Mouse (Mus musculus) spleen, postnatal 10 days (tissue): ENCODE data around the gene Tmem167b.
A peak's percentile ranks its signal among the peaks of the same experiment; 100 is the strongest.

Experiments used
- DNase-seq, 2 experiments: peaks; one replicate each; pipeline ENCODE4 v3.0.0; 2021 to 2022; ENCODE audit warnings: low spot score in 2 of 2

Tmem167b gene

DNA sequence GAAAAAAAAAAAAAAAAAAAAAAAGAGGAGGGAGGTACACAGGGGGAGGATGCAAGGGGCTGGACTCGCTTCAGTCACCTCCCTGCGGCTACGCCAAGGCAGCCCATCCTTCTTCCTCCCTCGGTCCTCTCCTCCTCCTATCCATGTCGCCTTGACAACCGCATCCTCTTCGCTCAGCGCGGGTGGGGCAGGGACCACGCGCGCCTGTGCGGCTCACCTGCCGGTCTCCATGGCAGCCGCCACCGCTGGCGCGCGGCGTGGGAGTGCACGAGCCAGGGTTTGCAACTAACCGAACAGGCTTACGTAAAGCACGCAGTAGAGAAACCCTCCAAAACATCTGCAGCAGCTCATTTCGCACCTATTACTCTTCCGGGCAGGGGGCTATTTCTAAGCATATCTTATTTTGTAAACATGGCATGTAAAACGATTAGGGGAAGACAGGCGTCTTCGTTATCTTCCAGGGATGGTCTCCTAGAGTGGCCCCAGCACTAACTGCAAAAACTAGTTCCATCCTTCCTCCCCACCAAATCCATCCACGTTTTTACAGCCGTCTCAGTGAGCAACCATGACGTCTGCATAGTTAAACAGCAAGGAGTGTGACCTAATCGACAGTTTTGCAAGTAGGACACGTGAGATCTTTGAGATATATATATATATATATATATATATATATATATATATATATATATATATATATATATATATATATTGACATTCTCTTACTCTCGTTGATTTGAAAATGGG lies 25.6 kb downstream of the Tmem167b start, which contains the start of gene 5330417C22Rik:
TSS of gene 5330417C22Rik (minus strand) at position 20 of the 744 bp plus-strand sequence.
- DNase-seq, result peak in 1 of 2 experiments; percentile 34

DNA sequence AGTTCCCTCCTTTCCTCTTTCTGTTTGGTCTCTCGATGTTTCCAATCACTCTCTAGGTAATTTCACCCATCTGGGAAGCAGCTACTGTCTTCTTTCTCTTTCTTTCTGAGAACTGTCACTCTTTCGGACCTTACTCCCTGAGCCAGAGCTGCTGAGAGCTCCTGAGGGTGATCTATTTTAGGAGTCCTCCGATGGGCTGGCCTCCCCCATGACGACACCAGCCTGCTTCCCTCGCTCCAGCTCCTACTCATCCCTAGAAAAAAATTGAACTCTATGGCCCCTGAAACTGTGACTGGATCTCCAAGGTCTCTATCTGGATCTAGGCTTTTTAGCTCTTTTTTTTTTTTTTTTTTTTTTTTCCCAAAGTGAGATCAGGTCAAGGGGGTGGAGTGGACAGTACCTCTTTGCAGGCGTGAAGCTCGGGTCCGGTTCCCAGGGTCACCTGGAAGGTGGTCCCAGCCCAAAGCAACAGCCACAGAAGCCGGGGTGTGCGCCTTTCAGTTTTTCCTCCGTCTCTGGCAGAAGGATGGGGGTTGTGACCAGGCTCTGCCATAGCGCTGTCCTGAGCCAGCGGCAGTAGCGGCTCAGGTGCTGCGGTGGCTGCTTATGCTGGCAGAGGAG lies 26.3 kb downstream of the Tmem167b start:
- DNase-seq, result no peak

DNA sequence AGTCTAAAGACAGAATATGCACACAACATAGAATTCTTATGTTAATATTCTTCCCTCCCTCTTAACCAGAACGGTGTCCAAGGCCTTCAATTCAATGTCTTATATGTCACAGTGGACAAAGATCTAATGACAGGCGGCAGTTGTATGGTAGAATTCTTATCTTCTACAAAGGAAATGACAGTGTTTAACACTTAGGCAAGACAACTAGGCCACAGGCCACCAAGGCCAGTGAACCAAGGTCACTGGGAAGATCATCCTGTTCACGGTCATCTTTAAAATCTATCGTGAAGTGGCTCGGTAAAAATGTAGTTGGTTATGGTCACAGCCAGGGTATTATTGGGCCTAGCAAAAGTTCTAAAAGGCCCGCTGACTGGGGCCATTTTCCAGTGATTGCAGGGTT lies 28.3 kb downstream of the Tmem167b start, which contains the start of gene 1700013F07Rik:
TSS of gene 1700013F07Rik (plus strand) at position 200 of the 400 bp plus-strand sequence.
- DNase-seq, result no peak

DNA sequence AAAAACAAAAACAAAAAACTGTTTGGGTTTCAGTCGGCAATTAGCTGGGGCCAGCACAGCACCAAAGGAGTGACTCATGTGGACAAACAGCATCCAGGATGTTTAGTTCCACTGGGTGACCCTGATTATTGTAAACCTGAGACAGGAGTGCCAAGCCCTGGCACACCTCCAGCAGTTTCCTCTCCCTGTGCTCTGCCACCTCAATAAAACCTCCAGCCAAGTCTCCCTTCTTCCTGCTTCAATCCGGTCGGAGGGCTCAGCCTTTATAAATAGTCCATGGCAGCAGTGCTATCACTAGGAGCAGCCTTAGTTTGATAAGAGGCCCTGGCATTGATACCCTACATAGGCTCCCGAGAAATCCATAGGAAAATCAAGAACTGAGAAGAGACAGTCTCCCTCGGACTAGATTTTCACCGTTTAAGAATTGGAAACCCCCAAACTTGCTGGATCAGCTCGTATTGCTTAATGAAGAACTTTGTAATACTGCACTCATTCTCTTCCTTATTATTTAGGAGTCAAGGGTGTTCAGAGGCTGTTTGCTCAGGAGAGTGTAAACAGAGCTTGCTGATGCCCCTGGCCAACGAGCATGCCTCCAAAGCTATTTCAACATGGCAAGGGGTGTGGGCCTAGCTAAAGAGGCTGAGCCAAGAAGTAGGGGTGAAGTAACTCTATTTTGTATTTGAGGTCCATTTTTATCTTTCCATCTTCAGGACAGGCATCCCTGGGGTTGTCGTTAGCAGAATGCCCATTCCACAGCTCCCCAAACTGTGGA lies 29.0 kb downstream of the Tmem167b start:
- no peak for DNase-seq

DNA sequence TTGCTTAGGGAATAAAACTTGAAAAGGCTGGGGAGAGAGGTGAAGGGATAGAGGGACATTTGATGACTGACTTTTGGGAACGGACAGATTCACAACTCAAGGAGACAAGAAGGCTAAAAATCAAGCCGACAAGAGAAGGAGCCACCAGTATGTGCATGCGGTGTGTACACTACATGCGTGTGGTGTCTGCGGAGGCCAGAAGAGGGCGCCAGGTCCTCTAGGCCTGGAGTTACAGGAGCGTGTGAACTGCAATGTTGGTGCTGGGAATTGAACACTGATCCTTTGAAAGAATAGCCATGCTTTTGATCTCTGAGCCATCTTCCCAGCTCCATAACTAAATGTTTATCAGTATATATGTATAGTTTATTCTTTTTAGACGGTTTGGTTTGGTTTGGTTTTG lies 33.8 kb downstream of the Tmem167b start:
- DNase-seq, result no peak

DNA sequence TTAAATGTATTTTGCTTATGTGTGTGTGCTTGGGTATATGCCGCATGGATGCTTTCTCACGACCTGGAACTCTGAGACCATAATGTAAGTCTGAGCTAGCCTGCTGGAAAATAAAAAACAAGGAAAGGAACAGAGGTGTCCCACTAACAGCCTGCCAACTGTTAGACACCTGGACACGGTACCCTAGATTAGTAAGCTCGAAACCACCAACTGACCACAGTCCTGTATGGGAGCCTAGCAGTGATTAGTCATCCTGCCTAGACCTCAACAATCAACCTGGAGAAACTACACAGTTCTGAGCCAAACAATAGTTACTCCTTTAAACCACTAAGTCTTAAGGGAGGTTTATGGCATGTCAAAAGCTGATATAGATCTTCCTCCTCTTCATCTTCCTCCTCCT lies 38.9 kb downstream of the Tmem167b start:
- DNase-seq, result no peak

DNA sequence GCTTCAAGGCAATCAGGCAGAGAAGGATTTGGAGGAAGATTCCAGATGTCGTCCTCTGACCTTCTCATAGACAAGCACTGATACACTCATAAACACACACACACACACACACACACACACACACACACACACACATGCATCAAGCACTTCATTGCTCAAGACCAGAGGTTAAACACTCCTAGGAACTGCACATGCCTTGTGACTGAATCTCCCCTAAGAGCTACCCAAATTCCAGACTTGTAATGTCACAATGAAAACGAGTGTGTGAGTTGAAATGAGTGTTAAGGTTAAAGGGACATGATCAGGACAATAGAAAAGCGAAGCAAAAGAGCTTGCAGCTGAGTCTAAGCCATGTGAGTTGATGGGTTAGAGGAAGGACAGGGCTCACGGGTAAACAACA lies 44.0 kb downstream of the Tmem167b start:
- DNase-seq, result no peak

DNA sequence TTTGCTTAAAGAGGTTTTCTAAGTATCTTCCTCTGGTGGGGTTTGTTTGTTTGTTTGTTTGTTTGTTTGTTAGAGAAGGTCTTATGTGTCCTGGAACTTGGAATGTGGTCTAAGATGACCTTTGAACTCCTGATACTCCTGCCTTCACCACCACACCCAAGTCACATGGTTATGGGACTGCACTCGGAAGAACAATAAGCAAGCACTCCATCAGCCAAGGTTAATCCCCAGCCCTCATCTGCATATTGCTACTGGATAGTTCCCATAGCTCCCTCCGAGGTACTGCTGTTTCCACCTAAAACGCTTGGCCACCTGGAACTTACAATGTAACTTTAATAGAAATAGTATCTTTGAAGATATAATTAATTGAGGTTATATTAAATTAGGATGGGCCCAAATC lies 48.8 kb downstream of the Tmem167b start:
- no peak for DNase-seq

DNA sequence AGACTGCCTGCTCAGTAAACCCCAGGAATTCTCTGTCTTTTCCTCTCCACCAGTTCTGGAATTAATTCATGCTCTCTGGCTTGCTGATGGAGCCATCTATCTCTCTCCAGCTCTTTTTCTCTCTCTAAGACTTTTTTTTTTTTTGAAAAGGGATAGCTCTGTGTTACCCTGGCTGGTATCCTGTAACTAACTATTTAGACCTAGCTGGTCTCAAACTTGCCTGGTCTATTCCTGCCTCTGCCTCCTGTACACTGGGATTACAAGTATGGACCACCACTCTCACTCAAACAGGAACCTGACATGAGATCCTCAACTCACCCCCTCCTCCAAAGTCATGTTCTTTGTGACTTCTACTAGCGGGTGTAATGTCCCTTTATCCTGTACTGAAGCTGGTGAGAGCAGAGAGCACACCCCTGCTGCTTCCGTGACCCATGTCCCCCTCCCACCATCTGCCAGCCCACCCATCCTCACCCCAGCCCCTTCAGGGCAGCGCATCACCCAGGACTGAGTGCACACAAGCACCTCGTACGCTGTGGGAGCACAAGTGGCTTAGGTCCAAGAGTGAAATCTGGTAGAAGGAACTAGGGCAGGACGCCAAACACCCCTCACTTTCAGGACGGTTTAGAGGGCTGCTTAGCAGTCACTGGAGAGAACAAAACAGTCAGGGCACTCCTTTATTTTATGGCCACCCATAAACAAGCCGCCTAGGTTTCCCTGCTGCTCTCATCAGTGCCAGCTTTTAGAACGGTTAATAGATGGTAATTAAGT lies 51.4 kb downstream of the Tmem167b start:
- DNase-seq, result no peak

DNA sequence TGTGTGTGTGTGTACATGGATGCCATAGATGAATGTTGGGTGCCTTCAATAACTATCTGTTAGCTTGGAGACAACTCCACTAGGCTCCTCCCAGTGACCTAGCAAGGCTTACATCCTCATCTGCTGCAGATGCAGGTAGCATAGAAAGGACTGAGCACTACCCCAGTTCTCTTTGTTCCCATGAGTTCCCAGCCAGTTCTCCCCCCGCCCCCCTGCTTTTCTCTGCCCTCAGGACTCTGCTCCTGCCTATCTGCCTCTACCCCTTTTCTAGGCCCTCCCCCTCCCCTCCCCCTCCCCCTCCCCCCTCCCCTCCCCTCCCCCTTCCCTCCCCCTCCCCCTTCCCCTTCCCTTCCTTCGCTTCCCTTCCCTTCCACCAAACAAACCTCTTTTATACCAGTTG lies 52.1 kb downstream of the Tmem167b start:
- no peak for DNase-seq

DNA sequence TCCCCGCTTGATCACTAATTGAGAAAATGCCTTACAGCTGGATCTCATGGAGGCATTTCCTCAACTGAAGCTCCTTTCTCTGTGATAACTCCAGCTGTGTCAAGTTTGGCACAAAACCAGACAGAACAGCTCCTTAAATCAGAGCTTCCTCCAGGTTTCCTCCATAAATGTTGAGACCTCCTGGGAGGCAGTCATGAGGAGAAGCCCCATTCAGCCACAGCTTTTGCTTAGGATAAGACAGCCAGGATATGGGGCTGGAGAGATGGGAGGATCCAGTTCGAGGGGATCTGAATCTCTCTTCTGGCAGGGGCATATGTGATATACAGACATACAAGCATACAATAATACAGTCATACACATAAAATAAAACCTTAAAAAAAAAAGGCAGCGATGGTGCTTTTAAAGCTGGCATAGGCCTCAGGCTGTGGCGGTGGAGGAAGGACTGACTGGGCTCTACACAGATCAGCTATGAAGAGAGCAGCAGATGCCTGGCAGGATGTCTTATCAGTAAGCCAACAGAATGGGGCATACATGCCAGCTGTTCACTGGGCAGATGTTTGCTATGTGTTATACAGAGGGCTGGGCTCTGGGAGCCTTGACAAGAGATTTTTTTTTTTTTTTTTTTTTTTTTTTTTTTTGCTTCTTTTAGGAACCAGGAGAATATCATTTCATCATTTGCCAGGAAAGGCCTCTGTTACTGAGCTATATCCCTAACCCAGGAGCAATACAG lies 53.4 kb downstream of the Tmem167b start:
- peak; percentile 31 to 70 for DNase-seq
